Mouse (Mus musculus) limb, embryonic 10.5 days (tissue): ENCODE measurements at regions not wholly inside any gene's neighbourhood (a gene's known extent, or its start where the extent isn't known, plus 50 kb on each side); places are given as distances from the start of the nearest gene placed in this dataset.

Experiments
- DNase-seq: peaks from one replicate; pipeline ENCODE4 v3.0.0-alpha.2; 2017; ENCODE audit warnings: low spot score
- H3K27ac ChIP-seq: fragments of 300-500 bp; sonication (generic); 2 replicates; pipeline ENCODE4 v1.5.1; 2016; ENCODE audit warnings: mild to moderate bottlenecking
- H3K27me3 ChIP-seq: fragments of 300-500 bp; sonication (generic); 2 replicates; pipeline ENCODE4 v1.6.1; 2016; ENCODE audit warnings: low read depth, mild to moderate bottlenecking; ENCODE audit not compliant: poor library complexity, severe bottlenecking
- H3K36me3 ChIP-seq: fragments of 300-500 bp; sonication (generic); 2 replicates; pipeline ENCODE4 v1.6.1; 2016; ENCODE audit warnings: mild to moderate bottlenecking, moderate library complexity
- H3K4me1 ChIP-seq: fragments of 300-500 bp; sonication (generic); 2 replicates; pipeline ENCODE4 v1.6.1; 2016
- H3K4me3 ChIP-seq: fragments of 300-500 bp; sonication (generic); 2 replicates; pipeline ENCODE4 v1.5.1; 2016; ENCODE audit warnings: mild to moderate bottlenecking, moderate library complexity
- H3K9me3 ChIP-seq: fragments of 300-500 bp; sonication (generic); replicated peaks from 2 replicates; pipeline ENCODE4 v1.6.1; 2016; ENCODE audit warnings: mild to moderate bottlenecking
- WGBS: fragments of 180-500 bp; shearing (Covaris S2); methylation state at CpG from one replicate; pipeline ENCODE4 v1.1.7; 2016; 5-methylcytosine and 5-hydroxymethylcytosine counted together

DNA sequence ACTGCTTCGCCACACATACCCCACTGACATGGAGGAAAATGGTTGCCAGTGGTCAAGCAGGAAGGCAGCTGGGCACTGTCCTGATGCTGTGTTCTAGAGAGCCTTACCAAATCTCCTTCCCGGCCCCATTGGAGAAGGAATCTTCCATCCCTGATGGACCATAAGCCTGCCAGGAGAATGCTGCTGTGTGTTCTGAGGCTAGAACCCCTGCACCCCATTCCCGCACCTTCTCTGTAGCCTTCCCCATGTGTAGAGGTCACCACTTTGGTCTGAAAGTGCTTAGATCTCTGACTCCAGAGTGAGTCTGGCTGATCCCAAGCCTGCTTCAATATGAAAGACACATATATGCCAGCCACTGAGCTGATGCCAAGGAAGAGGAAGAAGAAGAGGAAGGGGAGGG lies 74.1 kb upstream of the Pmepa1 start:
- DNase-seq = no peak
- H3K9me3 ChIP-seq = no peaks in the 10 kb centered on the region
- peaks cover 20% of the 10 kb centered on the region; the same call in 1 of the 2 replicates for H3K27me3 ChIP-seq
- no peak overlapping the region for H3K27ac ChIP-seq
- H3K36me3 ChIP-seq = no peaks in the 10 kb centered on the region
- 87% methylated on average over 3 of the region's 3 CpGs for WGBS
- H3K4me3 ChIP-seq = no peak overlapping the region
- H3K4me1 ChIP-seq = peaks cover 38% of the 10 kb centered on the region

DNA sequence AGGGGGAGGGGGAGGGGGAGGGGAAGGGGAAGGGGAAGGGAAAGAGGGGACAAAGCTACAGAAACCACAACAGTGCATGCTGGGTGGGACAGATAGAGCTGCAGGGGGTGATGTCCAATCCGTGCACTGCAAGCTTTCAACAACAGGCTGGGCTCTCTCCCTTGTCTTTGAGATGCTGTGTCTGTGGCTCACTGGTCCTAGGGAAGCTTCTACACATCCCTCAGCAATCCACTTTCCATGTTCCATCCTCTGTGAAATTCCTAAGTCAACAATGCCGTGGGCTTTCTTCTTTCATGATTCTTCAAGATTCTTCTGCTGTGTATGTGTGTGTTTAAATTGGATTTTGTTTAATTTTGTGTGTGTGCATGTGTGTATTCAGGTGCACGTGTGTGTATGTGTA lies 74.5 kb upstream of the Pmepa1 start:
- no peak overlapping the region for H3K4me3 ChIP-seq
- 86% methylated on average over 3 of the region's 3 CpGs for WGBS
- no peak for DNase-seq
- H3K9me3 ChIP-seq = no peaks in the 10 kb centered on the region
- H3K27ac ChIP-seq = no peak overlapping the region
- H3K27me3 ChIP-seq = peaks cover 20% of the 10 kb centered on the region; the same call in 1 of the 2 replicates
- peaks cover 38% of the 10 kb centered on the region for H3K4me1 ChIP-seq
- H3K36me3 ChIP-seq = no peaks in the 10 kb centered on the region

DNA sequence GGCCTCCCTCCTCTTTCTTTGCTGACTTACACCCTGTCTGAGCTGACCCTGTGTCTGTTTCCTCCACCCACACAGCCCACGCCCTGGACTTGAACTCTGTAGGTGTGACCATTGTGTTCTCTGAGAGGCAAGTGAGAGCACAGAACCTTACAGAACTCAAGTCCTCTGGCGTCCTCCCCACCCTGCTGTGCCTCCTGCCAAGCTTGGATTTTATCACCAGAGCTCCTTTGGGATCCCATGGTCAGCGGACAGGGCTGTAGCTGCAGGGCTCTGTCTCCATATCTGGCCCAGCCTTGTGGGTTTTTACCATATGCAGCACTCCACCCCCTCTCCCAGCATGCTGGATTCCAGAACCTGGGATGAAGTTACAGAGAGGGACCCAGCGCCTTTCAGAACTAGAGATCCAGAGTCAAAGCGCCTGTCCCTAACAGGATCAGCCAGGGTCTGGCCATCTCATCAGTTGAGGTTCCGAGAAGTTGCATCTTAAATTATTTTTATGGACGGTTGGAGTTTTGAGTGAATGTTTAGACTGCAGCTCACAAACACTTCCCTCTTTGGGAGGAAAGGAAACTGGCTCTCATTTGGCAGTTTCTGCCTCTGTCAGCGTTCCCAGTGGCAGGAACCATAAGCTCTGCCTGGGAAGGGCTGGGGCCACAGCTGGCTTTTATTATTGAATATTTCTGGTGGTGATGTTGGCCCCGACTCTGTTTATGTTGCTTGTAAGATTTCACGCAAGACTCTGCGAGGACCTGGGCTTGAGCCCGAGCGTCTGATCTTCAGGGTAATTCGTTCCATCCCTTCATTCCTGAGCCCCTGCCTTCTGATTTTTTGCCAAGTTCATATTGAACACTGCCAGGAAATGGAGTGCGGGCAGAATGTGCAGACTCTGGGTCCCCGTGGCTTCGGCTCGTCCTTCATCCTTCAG lies 75.8 kb upstream of the Pmepa1 start:
- no peaks in the 10 kb centered on the region for H3K36me3 ChIP-seq
- peak; percentile 59 for DNase-seq
- no peaks in the 10 kb centered on the region for H3K9me3 ChIP-seq
- 30% methylated on average over 18 of the region's 18 CpGs for WGBS
- peak overlapping the region; percentile 86 for H3K27ac ChIP-seq
- H3K4me1 ChIP-seq = peaks cover 38% of the 10 kb centered on the region
- H3K27me3 ChIP-seq = peaks cover 10% of the 10 kb centered on the region; the same call in 1 of the 2 replicates
- H3K4me3 ChIP-seq = peak overlapping the region; percentile 15

DNA sequence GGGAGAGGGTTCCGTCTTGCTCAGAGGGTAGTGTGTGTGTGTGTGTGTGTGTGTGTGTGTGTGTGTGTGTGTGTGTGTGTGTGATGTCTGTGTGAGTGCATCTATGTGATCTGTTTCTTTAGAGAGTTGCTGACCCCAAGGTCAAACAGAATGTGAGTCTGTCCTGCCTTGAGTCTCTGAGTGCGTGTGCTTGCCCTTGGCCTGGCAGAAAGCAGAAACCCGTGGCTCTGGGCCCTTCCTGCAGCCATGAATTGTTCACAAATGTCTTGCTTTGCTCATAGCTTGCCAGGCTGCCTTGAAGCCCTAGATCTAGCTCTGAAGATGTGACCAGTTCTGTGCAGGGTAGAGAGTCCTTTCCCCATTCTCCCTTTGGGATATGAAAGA lies 76.4 kb upstream of the Pmepa1 start:
- peak overlapping the region; percentile 86 for H3K27ac ChIP-seq
- DNase-seq = no peak
- H3K4me1 ChIP-seq = peaks cover 33% of the 10 kb centered on the region
- peak overlapping the region; percentile 15; the same call in 1 of the 2 replicates for H3K4me3 ChIP-seq
- WGBS = 19% methylated on average over 3 of the region's 3 CpGs
- no peaks in the 10 kb centered on the region for H3K9me3 ChIP-seq
- no peaks in the 10 kb centered on the region for H3K36me3 ChIP-seq
- peaks cover 4% of the 10 kb centered on the region; the same call in 1 of the 2 replicates for H3K27me3 ChIP-seq

DNA sequence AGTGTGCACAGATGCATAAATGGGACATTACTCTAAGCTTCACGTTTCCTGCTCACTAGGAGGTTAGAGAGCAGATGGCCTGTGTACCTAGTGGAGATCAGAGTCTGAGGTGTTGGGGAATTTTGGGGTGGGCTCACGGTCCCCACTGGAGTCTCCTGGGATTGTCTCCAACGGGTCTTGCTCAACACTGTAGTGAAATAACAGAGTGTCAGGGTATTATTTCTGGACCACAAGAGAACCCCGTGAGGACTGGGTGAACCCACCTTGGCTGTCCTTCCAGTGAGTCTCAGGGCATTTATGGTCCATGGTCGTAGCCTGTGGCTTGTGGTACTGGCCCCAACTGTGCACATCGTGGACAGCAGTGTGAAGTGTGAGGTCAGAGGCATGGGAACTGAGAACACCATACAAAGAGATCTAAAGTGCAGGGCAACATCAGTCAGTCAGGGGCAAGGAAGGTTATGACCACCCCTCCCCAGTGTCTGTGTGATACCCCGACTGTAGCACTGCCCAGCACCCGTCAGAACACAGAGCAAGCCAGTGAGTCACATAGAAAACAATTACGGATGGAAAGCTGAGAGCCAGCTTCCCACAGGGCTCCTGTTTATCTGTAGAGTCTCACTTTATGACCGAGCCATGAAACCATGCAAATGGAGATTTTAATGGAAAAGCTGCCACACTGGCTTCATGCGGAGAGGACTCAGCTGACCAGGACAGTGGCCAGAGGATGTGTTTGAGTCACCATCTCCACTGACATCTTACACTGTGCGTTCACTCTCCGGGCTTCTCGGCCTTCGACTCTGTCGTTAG lies 77.3 kb upstream of the Pmepa1 start:
- no peaks in the 10 kb centered on the region for H3K36me3 ChIP-seq
- H3K4me3 ChIP-seq = no peak overlapping the region
- no peaks in the 10 kb centered on the region for H3K9me3 ChIP-seq
- peaks cover 33% of the 10 kb centered on the region for H3K4me1 ChIP-seq
- no peak for DNase-seq
- H3K27me3 ChIP-seq = peaks cover 9% of the 10 kb centered on the region
- WGBS = 84% methylated on average over 16 of the region's 16 CpGs
- H3K27ac ChIP-seq = peak overlapping the region; percentile 86

DNA sequence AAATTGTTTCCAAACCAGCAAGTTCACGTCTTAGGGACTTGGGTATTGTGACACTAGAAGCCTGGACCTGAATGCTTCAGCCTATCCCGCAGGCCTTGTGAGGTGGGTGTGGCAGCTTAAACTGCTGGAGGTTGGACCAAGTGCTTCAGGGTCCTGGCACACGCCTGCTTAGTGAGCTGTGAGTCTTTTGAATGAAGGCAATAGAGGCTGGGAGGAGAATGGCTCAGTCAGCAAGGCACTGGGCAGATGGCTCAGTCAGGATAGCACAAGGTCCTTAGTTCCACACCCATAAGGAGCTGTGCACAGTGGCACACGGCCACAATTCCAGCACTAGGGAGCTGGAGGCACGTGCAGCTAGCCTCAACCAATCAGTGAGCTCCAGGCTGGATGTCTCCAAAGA lies 80.5 kb upstream of the Pmepa1 start:
- 73% methylated on average over 5 of the region's 5 CpGs for WGBS
- Histone ChIP-seq H3K27me3 (peaks cover 20% of the 10 kb centered on the region), H3K9me3 (no peaks in the 10 kb centered on the region), H3K4me3 (no peak overlapping the region), H3K4me1 (peaks cover 24% of the 10 kb centered on the region), H3K36me3 (no peaks in the 10 kb centered on the region), H3K27ac (no peak overlapping the region)
- no peak for DNase-seq

DNA sequence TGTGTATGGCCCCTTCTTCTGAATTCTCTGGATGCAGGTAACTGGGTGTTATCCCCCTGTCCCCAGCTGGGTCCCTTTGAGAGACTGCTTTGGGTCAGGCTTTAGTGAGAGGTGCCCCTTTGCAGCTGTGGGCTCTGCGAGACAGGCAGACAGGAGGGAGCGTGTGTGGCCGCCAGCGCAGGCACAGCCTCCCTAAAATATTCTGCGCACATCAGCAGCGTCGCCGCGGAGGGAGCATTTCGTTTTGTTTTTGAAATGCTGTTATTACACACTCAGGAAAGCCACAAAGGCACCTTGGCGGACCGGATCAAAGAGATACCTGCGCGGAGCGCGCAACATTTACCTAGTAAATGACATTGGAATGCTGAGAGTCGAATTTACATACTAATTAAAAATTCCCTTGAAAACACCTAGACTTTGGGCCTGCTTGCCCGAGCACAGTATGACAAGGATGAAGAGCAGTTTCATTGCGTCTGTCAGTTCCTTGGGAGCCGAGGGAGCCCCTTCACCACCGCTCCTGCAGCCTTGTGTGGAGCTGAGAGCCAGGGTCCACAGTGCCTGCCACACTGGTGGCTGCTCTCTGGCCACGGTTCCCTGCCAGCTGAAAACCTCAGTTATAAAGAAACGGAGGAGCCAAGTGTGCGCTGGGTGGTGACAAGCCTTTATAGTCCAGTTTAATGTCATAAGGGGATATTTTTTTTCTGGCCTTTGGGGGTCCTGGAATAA lies 89.3 kb upstream of the Pmepa1 start:
- Histone ChIP-seq H3K4me1 (peaks cover 18% of the 10 kb centered on the region), H3K36me3 (no peaks in the 10 kb centered on the region), H3K4me3 (peak overlapping the region; percentile 32), H3K27ac (no peak overlapping the region), H3K9me3 (no peaks in the 10 kb centered on the region), H3K27me3 (peaks cover 80% of the 10 kb centered on the region)
- 10% methylated on average over 24 of the region's 24 CpGs for WGBS
- no peak for DNase-seq

DNA sequence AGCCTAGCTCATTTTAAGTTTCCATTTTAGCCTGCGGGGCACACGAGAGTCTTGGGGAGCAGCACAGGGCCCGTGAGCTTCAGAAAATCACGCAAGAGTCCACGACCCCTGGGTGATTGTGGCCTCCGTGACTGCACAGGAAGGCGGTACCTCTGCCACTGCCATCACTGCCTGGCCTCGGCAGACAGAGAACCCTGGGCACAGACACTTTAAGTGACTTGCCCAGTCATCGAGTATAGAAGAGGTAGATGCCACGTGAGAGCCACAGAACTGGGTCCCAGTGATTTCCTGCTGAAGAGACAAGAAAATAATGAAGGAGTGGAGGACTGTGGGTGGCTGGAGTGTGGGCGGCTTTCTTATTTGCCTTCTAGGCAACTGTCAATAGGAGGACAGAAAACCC lies 90.4 kb upstream of the Pmepa1 start:
- 67% methylated on average over 11 of the region's 11 CpGs for WGBS

DNA sequence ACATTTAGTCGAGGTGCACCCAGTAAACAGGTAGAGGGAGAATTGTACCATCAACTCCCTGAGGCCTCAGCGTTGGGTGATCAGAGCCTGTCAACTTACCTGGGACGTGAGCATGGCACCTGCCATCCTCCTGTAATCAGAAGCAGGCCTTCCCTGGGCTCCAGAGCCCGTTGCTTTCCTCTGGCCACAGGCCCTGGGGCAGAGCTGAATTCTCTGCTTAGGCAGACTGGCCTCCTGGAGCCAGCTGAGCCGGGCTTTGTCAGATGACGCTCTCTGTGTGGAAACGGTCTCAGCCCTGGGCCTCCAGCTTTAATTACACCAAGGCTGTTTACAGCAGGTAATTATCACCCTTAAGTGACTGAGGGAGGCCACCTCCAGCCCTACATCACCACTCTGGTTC lies 92.6 kb upstream of the Pmepa1 start:
- DNase-seq = no peak
- H3K27ac ChIP-seq = no peak overlapping the region
- H3K4me3 ChIP-seq = no peak overlapping the region
- H3K4me1 ChIP-seq = peaks cover 18% of the 10 kb centered on the region
- H3K27me3 ChIP-seq = peaks cover 83% of the 10 kb centered on the region
- 26% methylated on average over 7 of the region's 7 CpGs for WGBS
- H3K9me3 ChIP-seq = peaks cover 3% of the 10 kb centered on the region; the same call in 1 of the 2 replicates
- no peaks in the 10 kb centered on the region for H3K36me3 ChIP-seq

More for the DNA sequence above, 90.4 kb upstream of the Pmepa1 start:
- H3K9me3 ChIP-seq = no peaks in the 10 kb centered on the region
- H3K36me3 ChIP-seq = no peaks in the 10 kb centered on the region
- peaks cover 89% of the 10 kb centered on the region for H3K27me3 ChIP-seq
- H3K4me1 ChIP-seq = peaks cover 18% of the 10 kb centered on the region
- DNase-seq = no peak
- no peak overlapping the region for H3K4me3 ChIP-seq
- H3K27ac ChIP-seq = no peak overlapping the region

DNA sequence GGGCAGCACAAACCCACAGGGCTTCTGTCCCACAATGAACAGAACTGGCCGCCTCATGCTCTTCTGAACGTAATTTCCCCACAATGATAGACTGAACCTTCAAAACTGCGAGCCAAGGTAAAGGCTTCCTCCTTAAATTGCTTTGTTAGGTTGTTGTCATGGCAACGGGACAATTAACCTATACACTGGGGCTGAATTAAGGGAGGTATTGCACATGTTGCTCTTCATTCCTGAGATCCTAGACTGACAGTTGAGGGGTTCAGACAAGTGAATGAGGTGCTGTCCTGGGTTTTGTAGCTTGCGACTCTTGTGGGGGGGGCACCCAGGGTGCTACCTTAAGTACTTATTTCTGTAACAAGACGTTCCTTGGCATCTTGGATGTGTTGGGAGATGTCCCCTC lies 100.6 kb upstream of the Pmepa1 start:
- Histone ChIP-seq H3K9me3 (peaks cover 3% of the 10 kb centered on the region; the same call in 1 of the 2 replicates), H3K4me3 (no peak overlapping the region), H3K27me3 (peaks cover 15% of the 10 kb centered on the region; the same call in 1 of the 2 replicates), H3K27ac (no peak overlapping the region), H3K4me1 (peaks cover 31% of the 10 kb centered on the region), H3K36me3 (no peaks in the 10 kb centered on the region)
- 84% methylated on average over 6 of the region's 6 CpGs for WGBS
- DNase-seq = no peak

DNA sequence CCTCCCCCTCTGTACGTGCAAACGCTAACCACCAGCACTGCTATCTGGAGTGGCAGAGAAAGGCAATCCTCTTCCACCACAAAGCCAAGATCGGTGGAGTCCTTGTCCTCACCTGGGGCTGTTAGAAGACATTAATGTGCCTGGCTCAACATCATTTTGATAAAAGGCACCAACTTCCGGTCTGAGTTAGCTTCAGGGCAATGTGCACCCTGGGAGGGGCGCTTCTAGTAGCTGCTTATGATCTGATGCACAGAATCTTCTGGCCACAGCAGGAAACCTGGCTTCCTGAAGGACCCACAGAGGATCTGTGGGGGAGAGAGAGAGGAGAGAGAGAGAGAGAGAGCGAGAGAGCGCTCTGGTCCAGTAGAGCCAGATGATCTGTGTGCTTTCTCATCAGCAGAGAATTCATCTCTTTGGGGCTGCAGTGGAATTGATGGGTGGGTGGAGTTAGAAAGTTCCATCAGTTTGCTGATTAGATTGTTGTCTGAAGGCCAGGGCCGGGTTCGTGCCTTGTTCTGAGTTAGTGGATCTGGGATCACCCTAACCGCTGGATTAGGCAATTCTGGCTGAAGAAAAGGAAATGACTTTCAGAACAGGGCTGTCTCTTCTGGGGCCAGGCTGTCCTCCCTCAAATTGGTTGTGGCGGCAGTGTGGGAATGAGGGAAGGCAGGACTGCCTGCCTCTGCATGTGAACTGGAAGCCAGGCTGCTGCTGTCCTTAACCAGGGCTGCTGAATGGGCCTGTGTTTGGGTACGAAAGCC lies 101.3 kb upstream of the Pmepa1 start:
- 70% methylated on average over 10 of the region's 12 CpGs for WGBS
- Histone ChIP-seq H3K27ac (peak overlapping the region; percentile 30; the same call in 1 of the 2 replicates), H3K27me3 (peaks cover 13% of the 10 kb centered on the region; the same call in 1 of the 2 replicates), H3K36me3 (no peaks in the 10 kb centered on the region), H3K4me3 (no peak overlapping the region), H3K9me3 (peaks cover under 1% of the 10 kb centered on the region; the same call in 1 of the 2 replicates), H3K4me1 (peaks cover 36% of the 10 kb centered on the region)
- no peak for DNase-seq

DNA sequence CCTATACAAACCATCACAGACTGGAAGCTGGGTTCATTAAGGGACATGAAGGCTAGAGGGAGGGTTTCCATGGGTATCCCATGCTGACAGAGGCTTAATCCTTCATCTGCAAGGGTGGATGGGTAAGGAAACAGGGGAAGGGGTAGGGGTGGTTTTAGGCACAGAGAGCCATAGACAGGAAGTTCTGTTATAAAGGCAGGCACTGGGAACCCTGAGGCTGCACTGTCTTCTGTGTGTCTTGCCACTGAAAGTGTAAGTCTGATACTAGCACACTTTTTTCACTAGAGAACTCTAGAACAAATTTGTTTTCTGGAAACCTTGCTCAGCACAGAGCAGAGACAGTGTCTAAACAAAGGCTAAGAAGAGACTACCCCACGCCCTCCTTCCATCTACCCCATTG lies 103.4 kb upstream of the Pmepa1 start:
- WGBS = 80% methylated on average over 1 of the region's 1 CpGs
- Histone ChIP-seq H3K4me1 (peaks cover 40% of the 10 kb centered on the region), H3K27ac (peak overlapping the region; percentile 15; the same call in 1 of the 2 replicates), H3K9me3 (no peaks in the 10 kb centered on the region), H3K4me3 (no peak overlapping the region), H3K36me3 (no peaks in the 10 kb centered on the region), H3K27me3 (peaks cover 3% of the 10 kb centered on the region; the same call in 1 of the 2 replicates)
- no peak for DNase-seq
